Mouse (Mus musculus): ENCODE measurements around the gene B3galt1. TPM values are rescaled to one million over a fixed set of nuclear protein-coding genes. Genes with fewer than 3 reads are reported as not detected.

B3galt1 gene
- 4.6 and 5.7 TPM in 2 replicates for polyA plus RNA-seq (2012; rRNA removed)

DNA sequence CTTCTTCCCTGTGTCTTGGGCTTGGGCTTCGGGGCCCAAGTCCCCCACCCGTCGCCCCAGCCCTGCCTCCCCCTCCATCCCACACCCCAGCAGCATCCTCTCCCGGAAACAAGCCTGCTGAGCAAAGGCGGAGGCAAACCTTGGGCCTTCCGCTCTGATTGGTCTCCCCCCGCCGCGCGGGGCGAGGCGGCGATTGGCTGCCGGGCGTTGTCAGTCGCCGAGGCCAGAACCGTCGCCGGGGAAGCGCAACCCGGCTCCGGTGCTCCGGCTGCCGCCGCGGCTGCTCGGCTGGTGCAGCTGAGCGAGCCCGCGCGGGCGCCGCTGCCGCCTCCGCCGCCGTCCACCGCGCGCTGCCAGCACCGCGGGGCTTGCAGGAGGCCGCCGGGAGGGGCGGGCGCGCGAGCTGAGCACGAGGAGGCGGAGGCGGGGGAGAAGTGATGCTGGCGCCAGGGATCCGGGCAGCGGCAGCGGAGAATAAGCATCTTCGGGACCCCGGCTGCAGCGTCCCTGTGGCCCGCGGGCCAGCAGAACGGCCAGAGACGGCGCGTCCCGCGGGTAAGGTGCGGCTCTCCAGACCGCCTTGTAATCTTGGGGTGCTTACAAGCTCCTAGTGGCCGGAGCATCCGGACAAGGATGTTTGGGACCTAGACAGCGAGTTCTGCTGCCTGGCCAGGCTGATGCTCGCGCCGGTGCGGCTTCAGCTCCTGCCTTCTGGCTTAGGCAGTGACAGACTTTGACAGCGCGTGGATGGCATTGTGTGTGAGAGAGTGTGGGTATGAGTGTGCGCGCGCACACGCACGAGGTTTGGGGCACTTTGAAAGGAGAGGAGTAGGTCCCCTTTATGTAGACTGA, at the start of gene B3galt1:
Gene B3galt1, plus strand, starts transcription at position 392 of the 852 bp plus-strand sequence.

Other genes with a start within 250 kb of the B3galt1 start
- not detected in 2 replicates for gene Gm21830, start 152.1 kb upstream of the B3galt1 start, polyA plus RNA-seq (2012; rRNA removed)
- gene Gm26727, start 132.7 kb upstream of the B3galt1 start, polyA plus RNA-seq (2012; rRNA removed): not detected in 2 replicates
- gene Xirp2, start 119.9 kb upstream of the B3galt1 start, polyA plus RNA-seq (2012; rRNA removed): 0.01 TPM in 1 of 2 replicates, not detected in the other

All from central nervous system, embryonic 11.5 days (tissue).